Mouse (Mus musculus): ENCODE results near the gene Abat. TPM values are rescaled to one million over a fixed set of nuclear protein-coding genes. Genes with fewer than 3 reads are reported as not detected.

Gene Abat
- total and polyA plus RNA-seq, 3 experiments, result 5.7 to 11.5 (median 6.9) TPM

DNA sequence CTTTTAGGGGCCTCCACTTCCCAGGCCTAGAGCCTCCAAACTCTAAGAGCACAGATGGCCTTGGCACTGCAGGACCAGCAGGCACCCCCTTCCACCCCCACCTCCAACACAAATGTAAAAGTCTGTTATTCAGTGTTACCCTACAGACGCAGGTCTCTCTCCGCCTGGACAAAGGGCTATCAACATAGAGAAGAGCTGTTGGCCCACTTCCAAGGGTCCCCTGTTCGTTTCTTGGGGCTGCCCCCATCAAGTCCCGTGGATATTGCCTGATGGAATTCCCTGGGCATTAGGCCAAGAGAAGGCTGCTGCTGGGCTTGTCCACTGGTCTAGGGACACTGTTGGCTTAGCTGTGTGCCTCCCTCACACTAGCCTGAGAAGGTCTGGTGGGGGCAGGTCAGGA lies 951 bp downstream of the Abat start:
- Histone ChIP-seq H3K36me3 (ENCODE audit: control insufficient read depth, insufficient read depth, low read length) (no peaks in the 10 kb centered on the region), H3K79me2 (replicated peaks; ENCODE audit: control insufficient read depth, insufficient read depth, low read length) (no peaks in the 10 kb centered on the region), H3K9ac (ENCODE audit: low read depth, low read length) (no peak overlapping the region), H3K27me3 (ENCODE audit: control insufficient read depth, insufficient read depth, low read length) (no peaks in the 10 kb centered on the region; the same call in 1 of the 2 replicates), H3K27ac (no peak overlapping the region), H3K4me1 (ENCODE audit: control insufficient read depth, insufficient read depth, low read length) (peaks cover 5% of the 10 kb centered on the region), H3K4me3 (no peak overlapping the region; the same call in 1 of the 2 replicates)
- peak in 1 of 2 experiments; percentile 21 for DNase-seq
- 20% methylated on average over 4 of the region's 4 CpGs for WGBS
- TF ChIP-seq EP300 (IDR thresholded peaks at IDR 0.05; ENCODE audit: insufficient read depth, low read depth, low read length) (no peak), POLR2A (IDR thresholded peaks at IDR 0.05; ENCODE audit: insufficient read depth, low read depth, low read length) (no peak), CTCF (IDR thresholded peaks at IDR 0.05) (no peak)
- intact Hi-C loops (cut with DNase I), result loop anchor here (5.0 kb wide), 1 partner anchor 123 kb away; the partner anchor contains the start of genes Pmm2 and Tmem186

DNA sequence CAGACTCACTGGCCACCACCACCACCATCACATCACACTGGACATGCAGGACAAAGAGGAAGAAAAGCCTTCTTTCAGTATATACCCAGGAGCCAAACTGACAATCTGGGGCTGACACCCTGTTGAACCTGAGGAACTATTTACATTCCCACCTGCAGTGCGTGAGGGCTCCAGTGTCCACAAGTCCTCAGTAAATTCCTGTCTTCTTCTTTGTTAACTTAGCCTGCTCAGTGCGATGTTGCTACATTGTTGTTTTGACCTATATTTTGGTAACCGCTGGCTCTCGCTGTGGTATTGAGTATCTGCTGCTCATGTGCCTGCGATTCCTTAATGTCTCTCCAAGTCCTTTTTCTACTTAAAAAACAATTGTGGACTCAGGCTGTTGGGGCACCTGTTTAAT lies 7.3 kb downstream of the Abat start:
- H3K4me1 ChIP-seq (ENCODE audit: control insufficient read depth, insufficient read depth, low read length), result peaks cover 2% of the 10 kb centered on the region; the same call in 1 of the 2 replicates
- no peak overlapping the region for H3K27ac ChIP-seq
- no peaks in the 10 kb centered on the region for H3K36me3 ChIP-seq (ENCODE audit: control insufficient read depth, insufficient read depth, low read length)
- H3K4me3 ChIP-seq, result no peak overlapping the region
- DNase-seq, result no peak
- TF ChIP-seq POLR2A (IDR thresholded peaks at IDR 0.05; ENCODE audit: insufficient read depth, low read depth, low read length), result no peak
- TF ChIP-seq CTCF (IDR thresholded peaks at IDR 0.05), result no peak
- TF ChIP-seq EP300 (IDR thresholded peaks at IDR 0.05; ENCODE audit: insufficient read depth, low read depth, low read length), result no peak
- intact Hi-C loops (cut with DNase I), result no loop called here
- WGBS, result 91% methylated on average over 5 of the region's 5 CpGs
- H3K79me2 ChIP-seq (replicated peaks; ENCODE audit: control insufficient read depth, insufficient read depth, low read length), result no peaks in the 10 kb centered on the region
- no peaks in the 10 kb centered on the region for H3K27me3 ChIP-seq (ENCODE audit: control insufficient read depth, insufficient read depth, low read length)
- no peak overlapping the region for H3K9ac ChIP-seq (ENCODE audit: low read depth, low read length)

DNA sequence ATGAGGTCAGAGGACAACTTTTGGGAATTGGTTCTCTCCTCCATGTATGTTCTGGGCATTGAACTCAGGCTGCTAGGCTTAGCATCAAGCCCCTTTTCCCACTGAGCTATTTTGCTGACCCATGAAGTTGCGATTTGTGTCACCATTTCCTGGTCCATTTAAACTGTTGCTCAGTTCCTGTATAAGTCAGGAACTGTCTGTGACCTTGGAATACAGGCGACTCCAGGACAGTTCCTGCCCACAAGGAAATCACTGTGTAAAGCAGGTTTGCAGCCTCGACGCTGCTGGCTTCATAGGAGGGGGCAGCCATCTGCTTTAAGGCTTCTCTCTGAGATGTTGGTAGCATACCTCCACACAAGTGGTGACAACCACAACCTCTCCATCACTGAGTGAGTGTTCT lies 8.1 kb downstream of the Abat start:
- Histone ChIP-seq H3K4me1 (ENCODE audit: control insufficient read depth, insufficient read depth, low read length) (peaks cover 2% of the 10 kb centered on the region; the same call in 1 of the 2 replicates), H3K27me3 (ENCODE audit: control insufficient read depth, insufficient read depth, low read length) (no peaks in the 10 kb centered on the region), H3K36me3 (ENCODE audit: control insufficient read depth, insufficient read depth, low read length) (no peaks in the 10 kb centered on the region), H3K9ac (ENCODE audit: low read depth, low read length) (no peak overlapping the region), H3K27ac (no peak overlapping the region), H3K4me3 (no peak overlapping the region), H3K79me2 (replicated peaks; ENCODE audit: control insufficient read depth, insufficient read depth, low read length) (no peaks in the 10 kb centered on the region)
- no peak for TF ChIP-seq EP300 (IDR thresholded peaks at IDR 0.05; ENCODE audit: insufficient read depth, low read depth, low read length)
- no peak for TF ChIP-seq CTCF (IDR thresholded peaks at IDR 0.05)
- no peak for TF ChIP-seq POLR2A (IDR thresholded peaks at IDR 0.05; ENCODE audit: insufficient read depth, low read depth, low read length)
- intact Hi-C loops (cut with DNase I), result no loop called here
- DNase-seq, result no peak
- 55% methylated on average over 4 of the region's 4 CpGs for WGBS

DNA sequence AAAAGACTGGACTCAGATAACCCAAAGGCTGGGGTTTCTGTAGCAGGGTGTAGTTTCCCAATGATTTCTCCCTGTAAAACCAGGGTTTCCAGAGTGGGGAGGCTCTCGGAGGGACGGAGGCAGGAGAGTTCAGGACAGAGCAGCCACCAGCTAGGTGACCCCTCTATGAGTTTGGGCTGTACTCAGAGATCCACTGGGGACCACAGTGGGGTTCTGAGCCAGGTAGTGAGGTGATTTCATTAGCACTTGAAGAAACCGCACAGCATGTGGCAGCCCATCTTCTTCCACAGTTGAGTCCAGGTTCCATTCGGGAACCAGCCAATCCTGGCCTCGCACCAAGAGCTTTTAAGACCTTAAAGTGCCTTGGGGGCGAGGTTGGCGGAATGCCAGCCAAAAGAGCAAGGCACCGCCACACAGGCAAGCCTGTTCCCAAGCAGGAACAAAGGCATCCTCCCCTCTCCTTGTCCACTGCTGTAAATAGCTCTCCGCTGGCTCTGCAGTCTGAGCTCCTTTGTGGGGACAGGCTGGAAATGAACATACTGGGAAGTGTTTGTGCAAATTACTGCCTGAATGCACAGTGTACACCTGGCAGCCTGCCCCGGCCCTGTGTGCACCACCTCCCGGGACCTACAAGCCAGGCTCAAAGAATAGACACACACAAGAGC lies 10.4 kb downstream of the Abat start:
- intact Hi-C loops (cut with DNase I), result no loop called here
- TF ChIP-seq POLR2A (IDR thresholded peaks at IDR 0.05; ENCODE audit: insufficient read depth, low read depth, low read length), result no peak
- no peak for TF ChIP-seq CTCF (IDR thresholded peaks at IDR 0.05)
- no peak for TF ChIP-seq EP300 (IDR thresholded peaks at IDR 0.05; ENCODE audit: insufficient read depth, low read depth, low read length)
- DNase-seq, result peak; percentile 13 to 23
- H3K79me2 ChIP-seq (replicated peaks; ENCODE audit: control insufficient read depth, insufficient read depth, low read length), result no peaks in the 10 kb centered on the region
- no peak overlapping the region for H3K4me3 ChIP-seq
- no peak overlapping the region for H3K9ac ChIP-seq (ENCODE audit: low read depth, low read length)
- no peaks in the 10 kb centered on the region for H3K27me3 ChIP-seq (ENCODE audit: control insufficient read depth, insufficient read depth, low read length)
- WGBS, result 17% methylated on average over 11 of the region's 11 CpGs
- no peaks in the 10 kb centered on the region for H3K36me3 ChIP-seq (ENCODE audit: control insufficient read depth, insufficient read depth, low read length)
- peaks cover 2% of the 10 kb centered on the region; the same call in 1 of the 2 replicates for H3K4me1 ChIP-seq (ENCODE audit: control insufficient read depth, insufficient read depth, low read length)
- no peak overlapping the region for H3K27ac ChIP-seq

DNA sequence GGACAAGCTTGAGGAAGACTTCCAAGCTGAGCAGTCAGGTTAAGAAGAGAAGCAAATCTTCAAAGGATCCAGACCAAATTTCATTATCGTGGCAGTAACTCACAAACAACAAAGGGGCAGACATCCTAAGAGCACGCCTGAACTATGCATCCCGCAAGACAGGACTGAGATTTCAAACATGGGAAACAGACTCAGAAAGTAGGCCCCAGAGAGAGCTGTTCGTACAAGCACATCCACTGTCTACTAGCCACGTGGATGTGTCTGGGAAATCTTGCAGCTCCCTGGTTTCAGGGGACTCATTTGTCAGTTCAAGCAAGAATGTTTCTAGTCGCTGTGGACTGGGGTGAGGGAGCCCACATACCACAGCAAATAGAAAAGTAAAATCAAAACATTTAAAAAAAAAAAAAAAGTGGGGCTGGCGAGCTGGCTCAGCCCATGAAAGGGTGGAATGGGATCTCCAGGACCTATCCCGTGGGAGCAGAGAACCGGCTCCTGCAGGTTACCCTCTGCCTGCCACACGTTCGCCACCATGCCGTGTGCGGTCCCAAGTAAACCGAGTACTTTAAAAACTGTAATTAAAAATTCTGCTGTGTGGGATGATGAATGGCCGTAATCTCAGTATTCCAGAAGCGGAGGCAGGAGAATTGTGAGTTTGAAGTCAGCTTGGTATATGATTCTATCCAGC lies 11.1 kb downstream of the Abat start:
- no peak for TF ChIP-seq EP300 (IDR thresholded peaks at IDR 0.05; ENCODE audit: insufficient read depth, low read depth, low read length)
- TF ChIP-seq POLR2A (IDR thresholded peaks at IDR 0.05; ENCODE audit: insufficient read depth, low read depth, low read length), result no peak
- TF ChIP-seq CTCF (IDR thresholded peaks at IDR 0.05), result no peak
- no peak overlapping the region for H3K4me3 ChIP-seq
- H3K36me3 ChIP-seq (ENCODE audit: control insufficient read depth, insufficient read depth, low read length), result no peaks in the 10 kb centered on the region
- intact Hi-C loops (cut with DNase I), result no loop called here
- no peaks in the 10 kb centered on the region for H3K27me3 ChIP-seq (ENCODE audit: control insufficient read depth, insufficient read depth, low read length)
- H3K9ac ChIP-seq (ENCODE audit: low read depth, low read length), result no peak overlapping the region
- no peak overlapping the region for H3K27ac ChIP-seq
- no peaks in the 10 kb centered on the region for H3K79me2 ChIP-seq (replicated peaks; ENCODE audit: control insufficient read depth, insufficient read depth, low read length)
- 77% methylated on average over 16 of the region's 16 CpGs for WGBS
- H3K4me1 ChIP-seq (ENCODE audit: control insufficient read depth, insufficient read depth, low read length), result peaks cover 2% of the 10 kb centered on the region; the same call in 1 of the 2 replicates
- DNase-seq, result no peak

DNA sequence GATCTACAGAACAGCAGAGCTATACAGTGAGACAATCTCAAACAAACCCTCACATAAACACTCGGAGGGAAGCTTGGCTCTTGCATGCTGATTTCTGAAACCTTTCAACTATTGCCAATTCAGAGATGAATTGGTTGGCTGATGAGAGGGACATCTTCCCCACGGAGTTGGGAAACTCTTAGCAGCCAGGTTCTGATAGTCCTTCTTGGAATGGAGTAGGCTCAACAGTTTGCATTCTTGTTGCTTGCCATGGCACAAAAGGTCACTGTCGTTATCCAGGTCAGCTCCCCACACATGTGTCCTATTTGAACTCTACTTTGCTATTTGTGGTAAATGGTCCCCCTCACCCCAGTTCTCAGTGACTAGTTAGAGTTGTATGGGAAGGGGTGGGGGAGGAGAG lies 12.1 kb downstream of the Abat start:
- intact Hi-C loops (cut with DNase I), result no loop called here
- no peak for DNase-seq
- no peak overlapping the region for H3K9ac ChIP-seq (ENCODE audit: low read depth, low read length)
- no peaks in the 10 kb centered on the region for H3K79me2 ChIP-seq (replicated peaks; ENCODE audit: control insufficient read depth, insufficient read depth, low read length)
- H3K27ac ChIP-seq, result no peak overlapping the region
- H3K27me3 ChIP-seq (ENCODE audit: control insufficient read depth, insufficient read depth, low read length), result no peaks in the 10 kb centered on the region
- no peak overlapping the region for H3K4me3 ChIP-seq
- no peaks in the 10 kb centered on the region for H3K36me3 ChIP-seq (ENCODE audit: control insufficient read depth, insufficient read depth, low read length)
- 69% methylated on average over 3 of the region's 3 CpGs for whole genome bisulfite sequencing
- peaks cover 2% of the 10 kb centered on the region; the same call in 1 of the 2 replicates for H3K4me1 ChIP-seq (ENCODE audit: control insufficient read depth, insufficient read depth, low read length)
- TF ChIP-seq CTCF (IDR thresholded peaks at IDR 0.05), result no peak

All from heart, adult 2 months (tissue).